Mouse (Mus musculus): ENCODE data around the gene Gpr39. TPM values are rescaled to one million over a fixed set of nuclear protein-coding genes. Genes with fewer than 3 reads are reported as not detected.

The Gpr39 gene
- polyA plus RNA-seq, 1 experiment from 2014 or later: 4.9 TPM

DNA sequence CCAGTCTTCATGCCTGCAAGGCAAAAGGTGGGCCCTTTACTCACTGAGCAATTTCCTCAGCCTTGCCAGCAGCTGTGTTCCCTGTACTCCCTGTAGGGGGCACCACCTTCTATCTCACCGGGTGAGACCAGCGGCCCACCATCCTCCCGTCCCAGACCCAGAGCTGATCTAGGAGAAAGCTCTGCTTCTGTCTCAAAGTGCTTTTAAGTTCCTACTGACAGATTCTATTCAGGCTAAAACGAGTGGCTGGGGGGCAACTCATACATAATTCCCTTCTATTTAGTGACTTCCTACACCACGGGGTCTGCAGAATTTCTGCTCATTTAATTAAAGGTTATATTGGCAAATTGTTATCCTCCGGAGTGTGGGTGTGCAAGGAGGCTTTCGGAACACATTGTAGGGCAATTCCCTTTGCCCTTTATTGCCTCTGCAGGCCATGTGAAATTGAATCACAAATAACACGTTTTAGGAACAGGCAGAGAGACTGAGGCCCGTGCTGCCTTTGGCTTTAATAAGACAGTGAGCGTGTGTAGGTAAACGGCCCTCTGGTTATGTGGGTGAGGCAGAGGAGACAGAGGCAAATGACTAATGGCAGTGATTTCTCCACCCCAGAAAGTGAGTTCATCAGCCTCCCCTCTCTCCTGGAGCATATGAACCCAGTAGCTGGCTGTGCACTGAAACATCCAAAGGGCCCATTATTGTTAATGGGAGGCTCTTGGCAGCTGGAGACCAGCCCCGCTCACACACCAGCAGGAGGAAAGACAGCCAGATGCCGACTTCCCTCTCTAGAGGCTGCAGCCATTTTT lies 53.1 kb downstream of the Gpr39 start:
- WGBS: 57% methylated on average over 13 of the region's 13 CpGs
- DNase-seq (ENCODE audit: low spot score): no peak
- no peak for ATAC-seq (replicated peaks; ENCODE audit: low FRiP score)
- no peaks in the 10 kb centered on the region for H3K27me3 ChIP-seq (replicated peaks; ENCODE audit: control insufficient read depth, insufficient read depth, low read length)
- no peaks in the 10 kb centered on the region for H3K4me1 ChIP-seq (replicated peaks; ENCODE audit: control insufficient read depth, insufficient read depth, low read length)
- H3K36me3 ChIP-seq (ENCODE audit: control insufficient read depth, insufficient read depth, low read length): no peaks in the 10 kb centered on the region
- no peaks in the 10 kb centered on the region for H3K9me3 ChIP-seq (ENCODE audit: control insufficient read depth, low read length)
- H3K4me2 ChIP-seq: no peak overlapping the region
- H3K27ac ChIP-seq (ENCODE audit: low read depth, low read length): no peak overlapping the region
- no peak overlapping the region for H3K4me3 ChIP-seq (ENCODE audit: low read depth, low read length)
- H3K9ac ChIP-seq (ENCODE audit: low read depth, low read length): no peak overlapping the region

- H3K4me3 ChIP-seq (ENCODE audit: low read depth, low read length): no peak overlapping the region
- no peaks in the 10 kb centered on the region for H3K27me3 ChIP-seq (replicated peaks; ENCODE audit: control insufficient read depth, insufficient read depth, low read length)
- no peaks in the 10 kb centered on the region for H3K36me3 ChIP-seq (ENCODE audit: control insufficient read depth, insufficient read depth, low read length)
- no peak overlapping the region for H3K9ac ChIP-seq (ENCODE audit: low read depth, low read length)
- DNase-seq (ENCODE audit: low spot score): no peak
- no peak for ATAC-seq (replicated peaks; ENCODE audit: low FRiP score)
- no peak overlapping the region for H3K27ac ChIP-seq (ENCODE audit: low read depth, low read length)
- 83% methylated on average over 6 of the region's 6 CpGs for WGBS
- no peaks in the 10 kb centered on the region for H3K4me1 ChIP-seq (replicated peaks; ENCODE audit: control insufficient read depth, insufficient read depth, low read length)
- no peaks in the 10 kb centered on the region for H3K9me3 ChIP-seq (ENCODE audit: control insufficient read depth, low read length)
- no peak overlapping the region for H3K4me2 ChIP-seq
Measured at GRCm38 (mm10) chr1:125730537-125730880, 53.7 kb downstream of the Gpr39 start.

DNA sequence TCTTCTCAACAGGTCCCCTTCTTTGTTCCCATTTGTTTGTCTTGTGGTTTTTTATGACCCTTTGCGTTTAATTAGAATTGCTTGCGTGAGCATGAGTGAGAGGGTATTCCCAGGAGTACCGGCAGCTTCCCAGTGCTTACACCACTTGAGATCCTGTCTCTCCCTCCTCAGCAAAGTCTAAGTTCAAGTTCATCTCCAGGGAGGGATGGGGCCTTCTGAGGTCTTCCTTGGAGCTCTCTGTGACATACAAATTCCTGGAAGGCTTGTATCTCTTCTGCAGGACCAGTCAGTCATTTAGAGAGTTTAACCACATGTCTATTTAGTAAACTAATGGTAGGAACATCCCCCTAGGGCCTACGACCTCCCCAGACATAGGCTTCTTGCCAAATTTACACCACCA lies 55.1 kb downstream of the Gpr39 start:
- DNase-seq (ENCODE audit: low spot score) (no peak), ATAC-seq (replicated peaks; ENCODE audit: low FRiP score) (no peak)
- H3K27ac ChIP-seq (ENCODE audit: low read depth, low read length): no peak overlapping the region
- no peak overlapping the region for H3K4me2 ChIP-seq
- H3K9ac ChIP-seq (ENCODE audit: low read depth, low read length): no peak overlapping the region
- H3K36me3 ChIP-seq (ENCODE audit: control insufficient read depth, insufficient read depth, low read length): no peaks in the 10 kb centered on the region
- no peaks in the 10 kb centered on the region for H3K4me1 ChIP-seq (replicated peaks; ENCODE audit: control insufficient read depth, insufficient read depth, low read length)
- no peak overlapping the region for H3K4me3 ChIP-seq (ENCODE audit: low read depth, low read length)
- 86% methylated on average over 4 of the region's 4 CpGs for WGBS
- no peaks in the 10 kb centered on the region for H3K9me3 ChIP-seq (ENCODE audit: control insufficient read depth, low read length)
- H3K27me3 ChIP-seq (replicated peaks; ENCODE audit: control insufficient read depth, insufficient read depth, low read length): no peaks in the 10 kb centered on the region

- H3K9me3 ChIP-seq (ENCODE audit: control insufficient read depth, low read length): no peaks in the 10 kb centered on the region
- WGBS: 84% methylated on average over 4 of the region's 4 CpGs
- no peaks in the 10 kb centered on the region for H3K27me3 ChIP-seq (replicated peaks; ENCODE audit: control insufficient read depth, insufficient read depth, low read length)
- DNase-seq (ENCODE audit: low spot score) (no peak), ATAC-seq (replicated peaks; ENCODE audit: low FRiP score) (no peak)
- H3K4me1 ChIP-seq (replicated peaks; ENCODE audit: control insufficient read depth, insufficient read depth, low read length): no peaks in the 10 kb centered on the region
- H3K4me2 ChIP-seq: no peak overlapping the region
- no peak overlapping the region for H3K4me3 ChIP-seq (ENCODE audit: low read depth, low read length)
- H3K36me3 ChIP-seq (ENCODE audit: control insufficient read depth, insufficient read depth, low read length): no peaks in the 10 kb centered on the region
- no peak overlapping the region for H3K9ac ChIP-seq (ENCODE audit: low read depth, low read length)
- no peak overlapping the region for H3K27ac ChIP-seq (ENCODE audit: low read depth, low read length)
Measured at GRCm38 (mm10) chr1:125744766-125745165, 68.0 kb downstream of the Gpr39 start.

DNA sequence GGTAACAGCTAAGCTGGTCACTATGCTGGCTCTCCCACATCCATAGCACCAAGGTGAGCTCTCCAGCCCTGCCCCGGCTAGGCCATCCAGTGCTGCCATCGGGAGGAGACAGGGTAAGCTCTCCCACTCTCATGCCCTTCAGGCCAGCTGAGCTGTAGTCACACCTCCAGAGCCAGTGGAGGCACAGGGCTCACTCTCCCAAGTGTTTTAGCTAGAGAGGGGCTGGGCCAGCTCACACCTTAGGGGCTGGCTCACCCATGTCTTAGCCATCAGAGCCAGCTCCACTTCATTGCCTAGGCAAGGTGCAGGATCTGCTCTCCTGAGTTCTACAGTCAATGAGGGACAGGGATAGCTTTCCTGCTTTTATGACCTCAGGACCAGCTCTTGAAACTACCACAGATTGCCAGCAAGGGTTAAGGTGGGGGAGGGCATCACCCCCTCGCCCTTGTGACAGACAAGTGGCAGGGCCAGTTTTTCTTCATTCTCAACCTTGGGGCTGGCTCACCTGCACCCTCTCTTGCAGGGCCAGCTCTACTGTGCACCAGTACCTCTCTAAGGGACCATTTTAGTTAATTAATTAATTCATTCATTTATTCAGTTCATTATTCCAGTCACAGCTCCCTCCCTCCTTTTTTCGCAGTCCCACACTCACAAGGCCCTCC lies 78.7 kb downstream of the Gpr39 start:
- no peaks in the 10 kb centered on the region for H3K27me3 ChIP-seq (replicated peaks; ENCODE audit: control insufficient read depth, insufficient read depth, low read length)
- H3K4me2 ChIP-seq: no peak overlapping the region
- H3K4me3 ChIP-seq (ENCODE audit: low read depth, low read length): no peak overlapping the region
- no peaks in the 10 kb centered on the region for H3K4me1 ChIP-seq (replicated peaks; ENCODE audit: control insufficient read depth, insufficient read depth, low read length)
- WGBS: 83% methylated on average over 4 of the region's 4 CpGs
- no peak for DNase-seq (ENCODE audit: low spot score)
- H3K36me3 ChIP-seq (ENCODE audit: control insufficient read depth, insufficient read depth, low read length): no peaks in the 10 kb centered on the region
- H3K9ac ChIP-seq (ENCODE audit: low read depth, low read length): no peak overlapping the region
- H3K27ac ChIP-seq (ENCODE audit: low read depth, low read length): no peak overlapping the region
- no peak for ATAC-seq (replicated peaks; ENCODE audit: low FRiP score)
- H3K9me3 ChIP-seq (ENCODE audit: control insufficient read depth, low read length): no peaks in the 10 kb centered on the region

GRCm38 (mm10) chr1:125759972-125760695 lies 83.3 kb downstream of the Gpr39 start:
- Histone ChIP-seq H3K9ac (ENCODE audit: low read depth, low read length) (no peak overlapping the region), H3K9me3 (ENCODE audit: control insufficient read depth, low read length) (no peaks in the 10 kb centered on the region), H3K36me3 (ENCODE audit: control insufficient read depth, insufficient read depth, low read length) (no peaks in the 10 kb centered on the region), H3K4me3 (ENCODE audit: low read depth, low read length) (no peak overlapping the region), H3K27me3 (replicated peaks; ENCODE audit: control insufficient read depth, insufficient read depth, low read length) (no peaks in the 10 kb centered on the region), H3K4me2 (no peak overlapping the region), H3K27ac (ENCODE audit: low read depth, low read length) (no peak overlapping the region), H3K4me1 (replicated peaks; ENCODE audit: control insufficient read depth, insufficient read depth, low read length) (no peaks in the 10 kb centered on the region)
- ATAC-seq (replicated peaks; ENCODE audit: low FRiP score): no peak
- DNase-seq (ENCODE audit: low spot score): no peak
- WGBS: 57% methylated on average over 15 of the region's 15 CpGs

DNA sequence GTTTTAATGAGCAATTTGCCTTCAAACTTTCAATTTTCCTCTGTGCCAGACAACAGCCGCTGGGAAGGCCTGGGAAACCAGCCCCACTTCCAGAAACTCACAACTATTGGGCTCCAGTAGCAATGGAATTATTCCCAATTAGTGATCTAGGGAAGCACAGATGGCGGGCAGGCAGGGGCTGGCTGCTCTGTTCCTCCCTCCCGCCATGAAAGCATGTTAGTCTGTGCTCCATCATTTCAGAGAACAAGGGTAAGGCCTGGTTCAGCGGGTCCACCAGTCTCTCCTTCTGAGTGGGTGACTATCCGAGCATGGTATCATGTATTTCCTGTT lies 83.9 kb downstream of the Gpr39 start:
- no peak overlapping the region for H3K4me3 ChIP-seq (ENCODE audit: low read depth, low read length)
- H3K27ac ChIP-seq (ENCODE audit: low read depth, low read length): no peak overlapping the region
- no peaks in the 10 kb centered on the region for H3K27me3 ChIP-seq (replicated peaks; ENCODE audit: control insufficient read depth, insufficient read depth, low read length)
- no peak overlapping the region for H3K9ac ChIP-seq (ENCODE audit: low read depth, low read length)
- no peaks in the 10 kb centered on the region for H3K9me3 ChIP-seq (ENCODE audit: control insufficient read depth, low read length)
- H3K36me3 ChIP-seq (ENCODE audit: control insufficient read depth, insufficient read depth, low read length): no peaks in the 10 kb centered on the region
- WGBS: 71% methylated on average over 5 of the region's 5 CpGs
- H3K4me2 ChIP-seq: no peak overlapping the region
- H3K4me1 ChIP-seq (replicated peaks; ENCODE audit: control insufficient read depth, insufficient read depth, low read length): no peaks in the 10 kb centered on the region
- DNase-seq (ENCODE audit: low spot score) (no peak), ATAC-seq (replicated peaks; ENCODE audit: low FRiP score) (no peak)

DNA sequence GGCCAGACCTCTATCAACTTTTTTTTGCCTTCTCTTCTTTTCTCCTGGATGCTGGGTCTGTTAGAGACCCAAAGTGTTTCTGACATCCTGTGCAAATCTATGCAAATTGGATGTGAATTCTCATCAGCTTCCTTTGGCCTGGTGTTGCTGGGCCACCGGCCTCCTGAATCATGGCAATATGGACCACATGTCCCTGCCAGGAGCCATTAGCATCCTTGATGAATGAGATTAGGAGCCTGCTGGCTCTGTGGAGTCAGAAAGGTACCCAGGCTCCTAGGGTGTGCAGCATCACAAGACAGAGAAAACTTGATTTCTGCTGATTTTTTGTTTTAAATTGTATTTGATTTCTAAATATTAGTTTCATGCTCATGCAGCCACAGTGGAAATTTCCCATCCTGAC lies 85.3 kb downstream of the Gpr39 start:
- Histone ChIP-seq H3K36me3 (ENCODE audit: control insufficient read depth, insufficient read depth, low read length) (no peaks in the 10 kb centered on the region), H3K9ac (ENCODE audit: low read depth, low read length) (no peak overlapping the region), H3K4me3 (ENCODE audit: low read depth, low read length) (no peak overlapping the region), H3K4me2 (no peak overlapping the region), H3K4me1 (replicated peaks; ENCODE audit: control insufficient read depth, insufficient read depth, low read length) (no peaks in the 10 kb centered on the region), H3K27ac (ENCODE audit: low read depth, low read length) (no peak overlapping the region), H3K9me3 (ENCODE audit: control insufficient read depth, low read length) (no peaks in the 10 kb centered on the region), H3K27me3 (replicated peaks; ENCODE audit: control insufficient read depth, insufficient read depth, low read length) (no peaks in the 10 kb centered on the region)
- no peak for ATAC-seq (replicated peaks; ENCODE audit: low FRiP score)
- 67% methylated on average over 1 of the region's 1 CpGs for WGBS
- no peak for DNase-seq (ENCODE audit: low spot score)
